Mouse (Mus musculus) spleen, postnatal 10 days (tissue): Measurements from ENCODE around the gene Apopt1.
A peak's percentile ranks its signal among the peaks of the same experiment; 100 is the strongest.

Experiments
- DNase-seq, 2 experiments: peaks; one replicate each; pipeline ENCODE4 v3.0.0; 2021 to 2022; ENCODE audit warnings: low spot score in 2 of 2

Apopt1 gene

DNA sequence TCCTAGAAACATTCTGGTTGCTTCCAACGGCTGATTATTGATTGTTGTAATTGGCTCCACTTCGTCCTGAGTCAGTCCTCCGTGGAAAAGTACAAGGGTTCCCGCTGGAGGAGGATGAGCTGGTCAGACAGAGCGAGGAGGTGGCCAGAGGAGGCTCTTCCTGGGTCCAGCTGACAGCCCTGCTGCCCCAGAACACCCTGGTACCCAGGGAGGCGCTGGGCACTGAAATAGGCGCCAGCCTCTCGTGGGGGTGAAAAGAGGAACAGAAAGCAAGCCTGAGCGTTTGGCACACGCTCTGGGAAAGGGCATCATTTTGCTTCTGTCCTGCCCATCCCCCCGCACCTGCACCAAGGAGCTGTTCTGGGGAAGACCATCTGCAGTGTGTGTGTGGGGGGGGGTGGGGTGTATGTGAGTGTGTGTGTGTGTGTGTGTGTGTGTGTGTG lies 30.9 kb downstream of the Apopt1 start:
- peak in 1 of 2 experiments; percentile 62 for DNase-seq

DNA sequence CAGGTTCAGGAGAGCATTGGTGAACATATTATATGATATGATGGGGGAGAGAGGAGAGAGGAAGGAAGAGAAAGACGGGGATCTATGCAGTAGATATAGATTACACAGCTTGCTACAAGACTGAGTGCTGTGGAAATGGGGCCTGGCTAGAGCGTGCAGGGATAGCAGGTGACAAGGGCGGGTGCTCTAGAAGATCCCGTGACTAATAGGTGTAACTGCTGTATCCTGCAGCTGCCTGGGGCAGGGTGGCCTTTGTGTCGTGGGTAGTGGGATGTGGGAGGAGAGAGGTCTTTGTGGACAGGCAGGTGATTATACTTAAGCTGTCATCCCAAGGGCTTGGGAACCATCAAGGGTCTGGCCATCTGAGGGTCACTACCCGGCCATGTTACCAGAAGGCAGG lies 32.2 kb downstream of the Apopt1 start:
- no peak for DNase-seq

DNA sequence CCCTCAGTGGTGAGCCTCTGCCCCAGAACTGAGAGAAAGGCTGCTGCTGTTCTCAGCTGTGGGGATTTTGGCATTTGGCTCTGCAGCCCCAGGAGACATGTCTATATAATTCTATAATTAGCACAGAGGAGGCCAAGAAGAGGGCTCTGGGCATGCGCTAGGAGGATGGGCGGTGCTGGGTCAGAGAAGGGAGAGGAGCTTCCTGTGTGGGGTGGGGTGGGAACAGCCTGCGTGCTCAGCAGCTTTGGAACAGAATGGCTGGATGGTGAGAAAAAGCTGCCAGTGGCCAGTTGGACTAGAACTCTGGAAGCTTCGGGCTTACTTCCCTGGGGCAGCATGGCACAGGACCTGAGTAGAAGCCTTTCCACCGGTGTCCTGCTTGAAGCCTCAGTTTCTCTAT lies 33.0 kb downstream of the Apopt1 start:
- peak in 1 of 2 experiments; percentile 72 for DNase-seq

DNA sequence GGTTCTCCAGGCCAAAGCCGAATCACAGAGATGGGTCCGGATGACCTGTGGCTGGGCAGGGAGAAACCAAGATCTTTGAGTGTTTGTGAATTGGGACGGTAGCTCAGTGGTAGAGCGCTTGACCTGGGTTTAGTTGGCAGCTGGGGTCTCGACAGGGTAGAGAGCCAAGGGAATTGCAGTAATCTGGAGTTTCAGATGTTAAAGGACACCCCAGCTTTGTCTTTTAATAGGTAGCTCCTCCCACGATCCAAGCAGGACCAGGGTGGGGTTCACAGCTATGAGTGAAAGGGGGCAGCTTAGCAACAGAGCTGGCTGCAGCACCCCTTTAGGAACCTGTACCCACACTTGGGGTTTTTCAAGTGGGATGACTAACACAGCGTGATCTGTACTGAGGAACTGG lies 34.4 kb downstream of the Apopt1 start:
- no peak for DNase-seq

DNA sequence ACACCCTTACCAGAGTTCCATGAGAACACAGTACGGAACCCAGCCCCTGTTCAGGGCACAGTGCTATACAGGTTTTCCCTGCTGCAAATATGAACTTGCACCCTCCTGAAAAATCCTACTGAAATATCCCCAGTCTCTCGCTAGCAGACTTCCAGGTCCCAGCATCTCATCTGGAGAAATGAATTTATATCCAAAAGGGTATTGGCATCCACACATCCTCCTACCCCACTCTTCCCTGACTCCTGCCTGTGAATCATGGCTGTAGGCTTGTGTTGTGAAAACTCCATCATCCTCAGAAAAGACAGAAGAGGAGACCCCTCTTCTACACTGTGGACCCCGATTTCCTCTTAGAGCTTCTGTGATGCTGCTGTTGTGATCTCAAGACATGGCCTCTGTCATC lies 37.7 kb downstream of the Apopt1 start:
- no peak for DNase-seq

DNA sequence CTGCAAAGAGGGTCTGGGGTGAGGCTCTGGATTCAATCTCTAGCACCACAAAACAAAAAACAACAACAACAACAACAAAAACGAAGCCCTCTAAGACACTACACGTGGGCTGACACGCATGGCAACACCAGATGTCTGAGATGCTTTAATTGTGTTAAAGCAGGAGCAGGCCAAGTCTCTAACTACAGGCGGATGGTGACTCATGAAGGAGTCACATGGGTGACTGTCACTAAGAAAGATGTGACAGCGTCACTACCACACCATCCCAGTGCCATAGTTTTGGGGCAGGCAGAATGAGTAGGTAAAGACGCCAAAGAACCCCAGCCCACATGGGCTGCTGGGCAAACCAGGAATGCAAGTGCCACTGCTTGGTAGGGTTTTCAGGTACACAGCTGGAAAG lies 39.4 kb downstream of the Apopt1 start:
- no peak for DNase-seq

DNA sequence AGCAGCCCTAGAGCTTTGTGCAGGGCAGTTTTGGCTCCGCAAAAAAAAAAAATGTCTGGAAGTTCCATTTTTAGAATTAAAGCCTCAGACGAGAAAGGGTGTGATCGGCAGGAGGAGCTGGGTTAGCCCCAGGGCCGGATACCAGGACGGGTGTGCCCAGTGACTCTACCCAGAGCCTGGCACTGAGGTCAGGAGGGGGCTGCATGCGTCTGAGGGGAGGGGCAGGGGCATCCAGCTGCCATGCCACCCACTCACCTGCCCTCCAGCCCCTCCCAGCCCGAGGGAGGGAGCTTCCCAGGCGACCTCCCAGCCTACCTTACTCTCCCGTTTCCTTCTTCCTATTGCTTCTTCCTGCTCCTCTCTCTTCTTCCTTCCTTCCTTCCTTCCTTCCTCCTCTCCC lies 40.3 kb downstream of the Apopt1 start:
- DNase-seq, result no peak

DNA sequence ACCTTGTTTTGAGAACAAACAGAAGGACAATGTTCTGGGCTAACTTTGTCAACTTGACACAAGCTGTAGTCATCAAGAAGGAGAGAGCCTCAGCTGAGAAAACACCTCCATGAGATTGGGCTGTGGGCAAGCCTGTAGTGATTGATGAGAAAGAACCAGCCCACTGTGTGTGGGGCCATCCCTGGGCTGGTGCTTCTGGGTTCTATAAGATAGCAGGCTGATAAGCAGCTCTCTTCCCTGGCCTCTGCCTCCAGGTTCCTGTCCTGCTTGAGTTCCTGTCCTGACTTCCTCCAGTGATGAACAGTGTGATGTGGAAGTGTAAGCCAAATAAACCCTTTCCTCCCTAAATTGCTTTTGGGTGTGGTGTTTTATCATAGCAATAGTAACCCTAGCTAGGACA lies 41.6 kb downstream of the Apopt1 start:
- no peak for DNase-seq

DNA sequence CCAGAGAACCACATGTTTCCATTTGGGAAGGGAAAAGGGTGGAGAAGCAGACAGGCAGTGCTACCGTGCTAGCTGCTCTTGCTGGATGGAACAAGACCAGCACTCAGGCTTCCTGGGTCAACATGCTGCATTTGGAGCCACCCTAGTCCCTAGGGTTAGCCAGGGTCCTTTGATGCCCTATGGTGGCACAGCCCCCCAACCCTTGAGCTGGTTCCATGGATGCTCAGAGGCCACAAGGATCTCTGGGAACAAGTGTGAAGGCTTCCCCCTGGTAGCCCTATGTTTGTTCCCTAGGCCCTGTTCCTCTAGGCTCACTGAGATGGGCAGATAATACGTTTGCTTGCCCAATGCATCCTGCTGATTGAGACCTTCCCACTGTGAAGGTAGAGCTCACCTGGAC lies 42.2 kb downstream of the Apopt1 start:
- DNase-seq, result no peak

DNA sequence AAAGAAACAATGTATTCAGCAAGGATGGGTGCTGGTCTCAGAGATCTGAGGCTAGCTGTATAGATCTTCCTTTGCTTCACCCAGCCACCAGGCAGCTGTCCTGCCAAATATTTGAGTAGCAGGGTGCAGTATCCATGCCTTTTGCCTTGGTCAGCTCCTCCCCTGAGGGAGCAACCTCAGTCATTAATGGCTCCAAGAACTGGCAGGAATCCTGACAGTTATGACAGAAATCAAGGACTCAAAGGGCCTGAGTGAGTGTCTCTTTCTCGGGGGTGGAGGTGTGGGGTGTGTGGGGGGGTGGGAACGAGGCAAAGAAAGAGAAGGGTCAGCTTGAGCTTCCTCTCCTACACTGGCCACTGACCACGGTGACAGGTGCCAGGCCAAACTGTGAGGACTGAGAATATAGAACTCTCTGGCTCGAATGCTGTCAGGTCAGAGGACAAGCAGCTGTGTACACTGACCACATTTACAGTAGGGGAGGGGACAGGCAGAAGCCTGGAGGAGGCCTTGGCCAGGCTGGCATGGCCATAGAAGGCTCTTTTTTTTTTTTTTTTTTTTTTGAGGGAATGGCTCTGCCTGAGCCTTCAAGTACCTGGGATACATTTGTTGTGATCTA lies 43.1 kb downstream of the Apopt1 start:
- DNase-seq, result no peak

DNA sequence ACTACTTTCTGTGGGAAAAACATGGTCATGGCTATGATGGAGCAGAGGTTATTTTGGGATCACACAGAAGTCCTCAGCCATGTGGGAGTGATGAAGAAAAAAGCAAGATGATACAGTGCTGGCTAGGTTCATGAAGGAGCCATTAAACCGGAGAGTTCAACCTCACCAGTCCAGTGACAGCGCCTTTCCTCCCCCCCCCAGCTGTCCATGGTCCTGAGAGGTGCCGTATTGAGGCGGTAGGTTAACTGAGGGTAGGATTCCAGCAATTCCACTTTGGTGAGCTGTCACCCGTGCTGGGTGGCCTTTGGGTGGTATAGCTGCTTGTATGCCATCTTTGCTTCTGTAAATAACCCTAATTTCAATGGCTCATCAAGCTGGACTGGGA lies 43.6 kb downstream of the Apopt1 start:
- DNase-seq, result no peak

DNA sequence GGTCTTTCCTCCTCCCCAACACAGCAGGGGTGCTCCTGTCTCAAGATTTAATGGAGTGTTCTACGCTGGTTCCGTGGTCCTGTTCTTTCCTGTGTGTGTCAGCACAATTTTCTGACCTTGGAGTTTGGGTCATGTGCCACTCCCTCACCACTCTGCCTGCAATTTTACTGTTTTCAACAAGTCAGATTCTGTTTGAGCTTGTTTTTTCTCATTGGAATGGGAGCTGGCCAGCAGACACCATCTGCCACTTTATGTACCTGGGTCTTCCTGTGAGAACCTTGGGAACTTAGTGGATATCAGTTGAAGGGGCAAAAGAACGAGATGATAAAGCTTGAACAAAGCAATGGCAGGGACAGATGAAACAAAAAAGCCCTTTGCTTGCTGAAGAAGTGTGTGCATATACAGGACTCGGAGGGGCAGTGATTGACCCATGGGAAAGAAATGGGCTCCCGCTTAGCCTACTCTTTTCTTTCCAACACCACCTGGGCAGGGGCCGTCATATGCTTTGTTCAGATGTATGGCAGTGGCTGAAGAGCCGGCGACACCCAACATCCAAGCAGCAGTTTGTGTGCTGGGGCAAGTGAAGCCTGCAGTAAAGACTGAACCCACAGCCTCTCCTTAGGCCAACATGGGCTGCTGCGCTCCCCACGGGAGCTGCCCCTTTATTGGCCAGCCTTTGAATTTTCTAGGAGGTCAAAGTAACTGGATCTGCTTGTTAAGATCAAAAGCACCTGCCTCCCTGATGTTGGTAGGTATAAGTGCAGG lies 44.7 kb downstream of the Apopt1 start:
- DNase-seq, result no peak

DNA sequence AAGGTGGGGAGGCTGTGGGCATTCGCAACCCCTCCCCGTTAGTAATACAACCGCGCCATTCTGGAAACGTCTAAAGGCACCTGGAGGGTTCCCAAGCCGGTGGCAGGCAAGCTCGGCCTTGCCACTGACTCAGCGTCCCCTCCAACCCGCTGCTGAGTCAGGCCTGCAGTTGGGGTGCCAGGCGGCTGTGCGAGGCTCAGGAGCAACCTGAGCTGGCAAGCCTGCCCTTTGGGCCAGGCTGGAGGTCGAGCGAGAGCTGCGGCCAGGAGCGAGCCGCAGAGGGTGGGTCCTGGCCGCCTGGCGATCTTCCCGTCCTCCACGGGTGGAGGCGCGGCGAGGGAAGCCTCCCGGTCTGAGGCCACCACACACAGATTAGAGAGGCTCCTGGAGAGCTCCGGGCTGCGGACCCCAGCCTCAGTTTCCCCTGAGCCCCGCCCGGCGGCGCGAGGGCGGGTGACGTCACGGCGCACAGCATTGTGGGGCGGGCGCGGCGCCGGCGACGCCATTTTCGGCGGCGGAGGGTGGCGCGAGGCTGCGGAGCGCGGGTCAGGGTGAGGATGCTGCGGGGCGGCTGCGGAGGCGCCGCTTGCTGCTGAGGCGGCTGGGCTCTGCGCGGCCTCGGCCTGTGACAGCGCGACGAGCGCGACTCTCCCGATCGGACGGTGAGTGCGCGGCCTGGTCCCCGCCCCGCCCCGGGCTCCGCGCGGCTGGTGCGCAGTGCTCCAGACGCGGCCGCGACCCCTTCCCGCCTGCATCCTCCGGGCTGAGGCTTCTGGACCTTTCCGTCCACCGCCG lies 45.5 kb downstream of the Apopt1 start, which contains the start of gene Klc1:
Gene Klc1, plus strand, starts transcription at position 469 of the 795 bp plus-strand sequence.
- peak; percentile 84 to 85 for DNase-seq

DNA sequence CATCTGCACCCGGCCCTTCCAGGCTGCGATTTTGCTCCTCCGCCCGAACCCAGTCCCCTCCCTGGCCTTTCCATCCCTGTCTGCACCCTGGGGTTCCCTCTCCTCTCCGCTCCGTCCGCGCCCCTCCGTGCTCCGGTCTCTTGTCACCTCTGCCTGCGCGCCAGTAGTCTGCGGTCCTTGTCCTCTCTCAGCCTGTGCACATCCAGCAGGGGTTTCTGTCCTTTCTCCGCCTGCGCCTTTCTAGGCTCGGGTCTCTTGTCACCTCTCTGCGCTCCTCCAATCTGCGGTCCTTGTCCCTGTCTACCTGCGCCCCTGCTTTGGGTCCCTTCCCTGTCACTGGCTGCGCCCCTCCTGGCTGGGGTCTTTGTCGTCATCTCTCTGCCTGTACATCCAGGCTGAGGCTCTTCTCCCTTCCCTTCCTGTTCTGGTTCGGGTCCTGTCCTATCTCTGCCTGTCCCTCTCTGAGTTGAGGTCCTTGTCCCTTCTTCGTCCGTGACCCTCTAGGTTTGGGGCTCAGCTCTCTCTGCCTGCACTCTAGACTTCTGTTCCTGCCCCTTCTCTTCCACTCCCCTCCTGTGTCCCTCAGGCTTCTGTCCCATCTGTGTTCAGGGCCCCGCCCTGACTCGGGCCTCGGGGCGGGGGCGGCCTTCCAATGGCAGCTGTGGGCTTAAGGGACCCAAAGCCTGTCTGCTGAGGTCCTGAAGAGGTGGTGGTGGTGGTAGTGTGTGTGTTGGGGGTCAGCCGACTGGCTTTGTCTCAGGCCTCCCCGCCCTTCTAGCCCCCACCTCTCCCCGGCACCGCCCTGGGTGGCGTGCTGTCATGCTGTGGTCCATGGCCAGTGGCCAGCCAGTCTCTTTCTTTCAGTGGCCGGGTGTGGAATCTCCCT lies 46.4 kb downstream of the Apopt1 start:
- DNase-seq, result peak in 1 of 2 experiments; percentile 33

DNA sequence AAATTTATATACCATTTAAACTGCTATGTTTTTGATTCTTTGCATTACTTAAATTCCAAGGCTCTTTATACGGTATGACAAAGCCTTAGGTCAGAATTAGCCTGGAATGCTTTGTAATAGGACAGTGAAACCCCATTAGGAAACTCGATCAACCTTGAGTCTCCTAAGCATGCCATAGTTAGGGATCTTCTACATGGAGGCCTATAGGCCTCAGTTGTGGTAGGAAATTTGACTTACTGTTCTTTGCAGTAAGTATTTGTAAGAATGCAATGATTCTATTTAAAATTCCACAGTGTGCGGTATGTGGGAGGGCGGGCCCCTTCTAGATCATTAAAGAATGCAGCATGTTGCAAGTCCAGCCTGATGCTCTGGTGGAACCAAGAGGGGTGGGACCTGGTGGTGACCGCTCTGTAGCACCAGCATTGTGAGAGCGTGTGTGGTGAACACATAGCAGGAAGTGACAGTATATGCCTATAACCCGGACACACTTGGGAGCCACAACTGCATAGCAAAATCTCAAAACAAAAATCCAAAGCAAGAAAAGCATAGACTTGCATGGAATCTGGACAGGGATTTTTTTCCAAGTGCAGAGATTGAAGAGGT lies 47.3 kb downstream of the Apopt1 start:
- no peak for DNase-seq

DNA sequence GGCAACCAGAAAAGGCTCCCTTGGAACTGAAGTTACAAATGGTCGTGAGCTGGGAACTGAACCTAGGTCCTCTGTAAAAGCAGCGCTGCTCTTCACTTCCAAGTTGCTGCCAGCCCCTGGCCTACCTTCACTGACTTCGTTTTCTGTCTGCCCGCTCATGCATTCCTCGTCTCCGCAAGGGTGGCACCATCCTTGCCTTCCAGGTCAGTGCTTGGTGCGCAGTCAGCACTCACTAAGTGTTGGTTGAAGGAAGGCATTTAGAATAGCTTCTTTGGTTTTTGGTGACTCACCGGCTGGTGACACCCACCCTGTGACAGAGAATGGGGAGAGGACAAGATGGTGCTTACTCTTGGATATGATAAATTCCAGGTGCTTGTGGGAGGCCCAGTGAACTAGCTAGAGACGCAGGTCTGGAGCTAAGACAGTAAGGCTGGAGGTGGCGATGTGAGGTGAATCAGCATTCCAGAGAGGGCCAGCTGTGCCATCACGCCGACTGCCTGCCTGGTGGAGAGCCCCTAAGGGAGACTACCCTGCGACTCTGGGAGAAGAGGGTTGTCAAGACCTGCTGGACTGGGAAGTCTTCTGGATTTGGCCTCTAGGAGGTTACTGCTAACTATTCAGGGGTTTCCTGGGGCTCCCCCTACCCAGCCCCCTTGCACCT lies 49.7 kb downstream of the Apopt1 start:
- DNase-seq, result no peak

DNA sequence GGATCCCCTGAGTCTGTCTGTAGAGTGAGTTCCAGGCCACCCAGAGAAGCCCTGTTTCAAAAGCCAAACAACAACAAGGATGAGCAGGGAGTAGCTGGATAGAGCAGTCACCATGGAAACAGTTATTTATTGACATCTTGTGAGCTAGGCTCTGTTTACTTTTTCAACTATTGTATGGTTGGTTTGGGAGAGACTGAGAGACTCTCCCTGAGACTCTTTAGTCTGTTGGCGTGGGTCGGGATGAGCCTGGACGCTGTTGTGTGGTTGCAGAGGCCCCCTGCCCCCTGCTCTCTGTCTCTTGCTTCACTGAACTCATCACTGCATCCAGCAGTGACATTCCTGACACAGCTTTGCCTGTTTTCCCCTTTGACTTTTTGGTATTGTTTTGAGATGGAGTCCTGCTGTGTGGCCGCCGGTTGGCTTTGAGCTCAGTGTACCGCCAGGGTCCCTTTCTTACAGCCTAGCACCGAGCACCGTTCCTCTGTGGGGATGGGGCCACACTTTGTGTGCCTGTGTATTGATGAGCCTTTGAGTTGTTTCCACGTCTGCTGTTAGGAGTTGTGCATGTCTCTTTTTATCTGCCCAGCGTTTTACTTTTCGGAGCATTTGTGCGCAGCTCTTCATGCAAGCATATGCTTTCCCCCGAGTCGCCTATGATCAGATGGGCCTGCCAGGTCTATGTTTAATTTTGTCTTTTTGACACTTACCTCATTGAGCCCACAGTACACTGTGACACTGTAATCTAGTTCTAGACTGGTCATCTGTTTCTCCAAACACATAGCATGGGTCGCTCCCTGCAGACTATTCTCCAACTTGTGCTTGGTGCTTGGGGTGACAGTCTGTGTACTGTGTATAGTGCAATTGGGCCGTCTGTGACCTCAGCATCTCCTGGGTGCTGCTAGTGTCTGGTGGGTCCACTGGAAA lies 53.5 kb downstream of the Apopt1 start:
- DNase-seq, result no peak

DNA sequence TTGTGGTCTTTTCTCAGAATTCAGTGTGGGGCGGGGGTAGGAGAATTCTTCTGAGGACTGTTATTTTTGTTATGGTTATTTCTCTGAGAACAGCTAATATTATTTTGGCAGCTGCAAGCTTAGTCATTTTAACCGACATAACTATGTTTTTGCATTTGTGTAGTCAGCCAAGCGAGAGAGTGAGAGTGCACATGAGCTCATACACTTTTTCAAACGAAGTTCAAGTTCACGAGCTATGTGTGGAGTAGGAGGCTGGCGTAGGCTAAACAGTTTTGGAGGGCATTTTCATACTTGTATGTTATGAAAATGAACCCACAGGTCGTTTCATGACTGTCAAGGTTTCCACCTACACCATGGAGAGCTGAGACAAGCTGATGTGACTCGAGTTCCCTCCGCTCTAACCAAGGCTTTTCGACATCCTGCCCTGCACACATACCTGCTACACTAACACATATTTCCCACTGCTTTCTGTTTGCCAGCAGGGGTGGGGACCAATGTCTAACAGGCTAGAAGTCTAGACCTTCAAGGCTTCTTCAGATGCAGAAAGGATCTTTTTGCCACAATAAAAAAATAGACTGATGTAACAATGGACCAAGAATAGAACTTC lies 55.4 kb downstream of the Apopt1 start:
- DNase-seq, result no peak

DNA sequence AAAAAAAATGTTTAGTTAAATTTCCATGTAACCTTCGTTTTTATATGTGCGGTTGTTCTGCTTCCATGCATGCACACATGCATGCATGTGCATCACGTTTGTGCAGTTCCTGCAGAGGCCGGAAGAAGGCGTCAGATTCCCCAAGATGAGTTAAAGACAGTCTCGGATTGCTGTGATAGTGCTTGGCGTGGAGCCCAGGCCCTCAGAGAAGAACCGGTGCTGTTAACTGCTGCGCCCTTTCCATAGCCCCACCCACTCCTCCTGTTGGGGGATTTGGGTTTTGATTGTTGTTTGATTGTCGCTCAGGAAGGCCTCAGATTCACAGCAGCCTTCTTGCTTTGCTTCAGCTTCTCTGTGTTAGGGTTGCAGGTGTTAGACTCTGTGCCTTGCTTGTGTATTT lies 56.2 kb downstream of the Apopt1 start:
- peak in 1 of 2 experiments; percentile 50 for DNase-seq
